Mouse (Mus musculus) NIH3T3 (cell line): Measurements from ENCODE around the gene Syngr3.
A peak's percentile ranks its signal among the peaks of the same experiment; 100 is the strongest.

Source experiments
- DNase-seq: peaks from one replicate; pipeline ENCODE4 v3.0.0-alpha.2; 2012; ENCODE audit warnings: low read depth

Gene Syngr3

GRCm38 (mm10) chr17:24644875-24645721, 44.7 kb downstream of the Syngr3 start:
- peak; percentile 69 for DNase-seq

GRCm38 (mm10) chr17:24644030-24644715, 45.6 kb downstream of the Syngr3 start:
- peak; percentile 48 for DNase-seq

- no peak for DNase-seq
These were observed 46.9 kb downstream of the Syngr3 start for GRCm38 (mm10) chr17:24642791-24643343.

GRCm38 (mm10) chr17:24641944-24642343, 47.8 kb downstream of the Syngr3 start:
- DNase-seq: no peak

- no peak for DNase-seq
These were observed 49.2 kb downstream of the Syngr3 start for GRCm38 (mm10) chr17:24640581-24640980.

- DNase-seq: no peak
These were observed 49.6 kb downstream of the Syngr3 start for GRCm38 (mm10) chr17:24640119-24640518.

GRCm38 (mm10) chr17:24639571-24639988, 50.2 kb downstream of the Syngr3 start:
- DNase-seq: peak; percentile 92

- no peak for DNase-seq
These were observed 50.9 kb downstream of the Syngr3 start for GRCm38 (mm10) chr17:24638840-24639239.

- no peak for DNase-seq
These were observed 51.5 kb downstream of the Syngr3 start for GRCm38 (mm10) chr17:24638214-24638613.

- no peak for DNase-seq
These were observed 52.8 kb downstream of the Syngr3 start for GRCm38 (mm10) chr17:24636781-24637481.

- no peak for DNase-seq
These were observed 54.1 kb downstream of the Syngr3 start for GRCm38 (mm10) chr17:24635694-24636093.
